Mouse (Mus musculus) ovary, postnatal 10 days (tissue): ENCODE measurements at regions not wholly inside any gene's neighbourhood (a gene's known extent, or its start where the extent isn't known, plus 50 kb on each side); places are given as distances from the start of the nearest gene placed in this dataset.

Experiments used
- DNase-seq: peaks from one replicate; pipeline ENCODE4 v3.0.0; 2022; ENCODE audit warnings: low spot score

DNA sequence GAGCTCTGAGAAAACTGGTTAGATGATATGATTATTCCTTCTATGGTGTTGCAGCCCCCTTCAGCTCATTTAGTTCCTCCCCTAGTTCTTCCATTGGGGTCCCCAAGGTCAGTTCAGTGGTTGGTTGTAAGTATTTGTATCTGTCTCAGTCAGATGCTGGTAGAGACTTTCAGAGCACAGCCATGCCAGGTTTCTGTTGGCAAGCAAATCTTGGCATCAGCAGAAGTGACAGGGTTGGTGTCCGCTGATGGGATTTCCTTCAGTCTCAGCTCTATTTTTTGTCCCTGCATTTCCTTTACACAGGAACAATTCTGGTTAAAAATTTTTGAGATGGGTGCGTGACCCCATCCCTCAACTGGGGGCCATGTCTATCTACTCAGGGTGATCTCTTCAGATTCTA is 55.3 kb upstream of the Spaca1 start:
- DNase-seq, result no peak

DNA sequence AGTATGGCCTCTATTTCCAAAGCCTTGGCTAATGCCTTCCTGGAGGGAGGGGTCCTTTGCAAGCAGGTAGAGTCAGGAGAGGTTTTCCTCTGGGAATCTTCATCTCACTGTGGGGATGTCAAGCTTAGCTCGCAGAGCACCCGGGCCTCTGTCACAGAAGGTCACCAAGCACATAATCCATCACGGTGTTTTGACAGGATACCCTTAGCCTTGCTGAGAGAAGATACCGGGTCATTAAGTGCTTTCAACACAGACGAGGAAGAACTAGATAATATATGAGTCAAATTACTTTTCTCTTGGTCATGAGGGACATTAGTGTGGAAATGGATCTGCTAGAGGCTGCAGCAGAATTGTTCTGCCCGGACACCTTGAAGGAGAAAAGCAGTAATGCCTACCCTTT is 64.3 kb upstream of the Spaca1 start:
- no peak for DNase-seq

DNA sequence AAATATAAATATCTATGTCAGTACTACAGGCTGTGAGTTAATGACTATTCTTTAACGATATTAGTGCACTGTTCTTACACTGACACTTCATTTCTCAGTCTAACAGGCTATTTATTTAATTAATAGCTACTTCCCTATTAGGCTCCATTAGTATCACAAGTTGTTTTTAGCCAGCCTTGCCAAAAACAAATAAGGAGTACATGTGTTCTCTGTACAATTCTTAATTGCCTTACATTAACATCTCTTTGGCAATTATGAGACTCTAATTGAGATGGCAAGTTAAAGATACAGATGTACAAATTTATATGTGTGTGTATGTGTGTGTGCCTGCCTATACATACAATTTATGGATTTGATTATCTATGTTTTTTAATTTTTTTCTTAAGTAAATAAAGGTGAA is 67.1 kb upstream of the Spaca1 start:
- DNase-seq, result no peak

DNA sequence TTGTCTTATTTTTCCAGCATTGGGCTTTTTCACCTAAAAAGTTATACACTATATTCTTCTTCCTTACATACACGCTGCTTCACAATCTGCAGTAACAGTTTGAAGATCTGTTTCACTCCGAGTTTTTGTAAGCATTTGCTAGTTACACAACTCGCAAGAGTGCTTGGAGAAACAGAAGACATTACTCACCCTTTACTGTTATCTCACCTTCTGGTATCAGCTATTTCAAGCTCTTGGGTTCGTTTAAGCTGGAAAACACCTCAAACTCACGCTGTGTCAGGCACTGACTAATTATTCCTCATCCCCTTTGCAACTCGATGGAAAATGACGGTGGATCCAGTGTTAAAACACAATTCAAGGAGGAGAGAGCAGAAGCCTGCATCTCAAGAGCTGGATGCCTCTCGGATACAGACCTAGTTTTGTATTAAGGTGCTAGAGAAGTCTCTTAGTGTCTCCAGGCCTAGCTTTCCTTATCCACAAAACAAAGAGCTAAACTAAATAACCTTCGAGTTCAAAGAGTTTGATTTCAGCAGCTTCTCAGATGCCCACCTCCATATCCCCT is 73.0 kb upstream of the Spaca1 start:
- DNase-seq, result no peak

DNA sequence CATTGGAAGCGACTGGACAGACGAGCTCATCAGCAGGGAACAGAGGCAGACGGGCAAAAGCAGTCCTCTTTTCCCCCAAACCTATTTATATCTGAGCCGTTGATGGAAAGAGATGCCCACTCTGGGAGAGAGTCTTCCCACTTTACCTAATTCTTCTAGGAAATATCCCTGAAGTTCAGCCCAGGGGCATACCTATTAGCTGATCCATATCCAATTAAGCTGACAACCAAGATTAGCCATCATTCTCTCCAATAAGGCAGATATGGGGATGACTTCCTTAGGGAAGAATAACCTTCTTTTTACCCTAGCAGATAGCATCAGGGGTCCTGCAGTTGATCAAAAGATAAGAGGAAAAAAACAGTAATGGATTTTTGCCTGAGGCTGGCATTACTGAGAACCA is 78.2 kb upstream of the Spaca1 start:
- no peak for DNase-seq

DNA sequence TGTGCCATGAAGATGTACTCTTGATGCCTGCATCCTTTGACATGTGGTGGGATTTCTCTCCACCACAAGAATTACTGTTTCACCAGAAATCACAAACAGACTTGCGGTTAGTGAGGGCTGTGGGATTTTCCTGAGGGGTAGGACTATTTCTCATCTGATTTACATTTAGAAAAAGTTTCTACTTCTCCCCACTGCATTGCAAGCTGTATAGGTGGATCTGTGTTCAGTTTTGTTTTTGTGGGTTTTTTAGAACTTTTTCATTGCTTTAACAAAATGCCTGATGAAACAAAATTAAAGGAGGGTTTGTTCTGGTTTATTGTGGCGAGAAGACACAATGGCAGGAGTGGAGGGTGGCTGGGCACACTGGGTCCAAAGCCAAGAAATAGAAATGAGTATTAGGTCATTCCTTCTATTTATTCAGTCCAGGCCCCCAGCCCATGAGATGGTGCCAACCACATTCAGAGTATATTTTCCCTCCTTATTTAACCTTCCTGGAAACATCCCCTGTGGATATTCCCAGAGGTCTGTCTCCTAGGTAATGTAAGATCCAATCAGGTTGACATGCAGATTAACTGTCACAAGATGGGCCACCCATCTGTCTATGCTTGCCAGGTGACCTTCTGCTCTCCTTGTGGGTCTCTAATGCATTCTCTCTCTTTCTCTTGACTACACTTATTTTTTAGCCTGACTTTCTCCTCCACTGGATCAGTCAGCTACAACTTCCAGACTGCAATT is 96.3 kb upstream of the Spaca1 start:
- DNase-seq, result no peak

DNA sequence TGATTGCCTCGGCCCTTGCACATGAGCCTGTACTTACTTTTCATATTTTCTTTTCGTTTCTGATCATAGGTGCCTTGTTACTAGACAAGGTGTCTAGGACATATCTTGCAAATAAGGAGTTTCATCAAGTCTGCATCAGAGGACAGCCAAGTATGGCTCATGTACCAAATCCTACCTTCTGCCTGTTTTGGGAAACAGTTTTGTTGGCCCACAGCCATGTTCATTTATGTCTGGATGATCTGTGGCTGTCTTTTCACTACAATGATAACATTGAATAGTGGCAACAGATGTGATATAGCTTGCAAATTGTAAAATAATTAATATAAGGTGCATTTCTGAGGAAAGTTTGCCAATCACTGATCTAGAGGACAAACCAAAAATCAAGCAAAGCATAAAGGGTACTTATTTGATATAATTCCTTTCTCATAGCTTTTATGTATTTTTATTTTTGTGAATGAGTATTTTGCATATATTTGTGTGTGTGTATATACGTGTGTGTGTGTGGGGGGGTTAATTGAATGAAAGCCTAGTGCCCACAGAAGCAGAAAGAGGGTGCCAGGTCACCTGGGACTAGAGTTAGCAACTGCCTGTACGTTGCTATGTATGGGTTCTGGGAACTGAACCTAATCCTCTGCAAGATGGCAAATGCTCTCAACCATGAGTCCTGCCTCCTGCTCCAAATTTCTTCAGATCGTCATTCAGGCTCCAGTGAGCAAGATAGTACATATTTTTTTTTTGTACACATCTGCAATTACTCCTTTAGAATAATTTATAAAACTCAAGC is 99.2 kb upstream of the Spaca1 start:
- DNase-seq, result no peak

DNA sequence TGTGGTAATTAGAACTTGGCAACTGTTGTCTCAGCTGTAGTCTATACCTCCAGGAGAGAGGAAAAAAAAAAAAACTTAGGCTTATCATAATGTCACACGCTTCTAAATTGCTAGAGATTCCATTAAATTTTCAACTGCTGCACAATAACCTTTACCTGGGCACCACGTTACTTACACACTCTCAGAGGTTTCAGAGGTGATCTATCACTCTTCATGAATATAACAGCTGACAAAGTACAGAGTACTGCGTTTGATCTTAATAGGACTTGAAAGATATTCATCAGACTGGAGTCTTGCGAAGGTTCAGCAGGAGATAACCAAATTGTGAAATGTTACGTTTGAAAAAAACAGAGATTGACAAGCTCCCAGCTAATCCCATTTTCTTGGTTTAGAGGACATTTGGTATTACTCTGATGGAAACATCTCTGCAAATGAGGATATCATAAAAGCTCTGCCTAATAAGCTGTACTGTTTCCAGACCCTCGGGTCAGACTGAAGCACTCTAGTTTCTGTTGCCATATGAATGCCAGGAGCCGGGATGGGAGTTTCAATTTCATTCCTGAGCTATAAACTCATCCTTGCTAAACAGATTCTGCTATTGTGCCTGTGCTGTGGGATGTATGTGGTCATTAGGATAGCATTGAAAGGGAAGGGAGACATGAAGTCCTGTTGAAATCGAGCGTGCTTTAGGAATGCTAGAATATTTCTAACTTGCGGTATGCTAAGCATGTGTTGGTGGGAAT is 101.8 kb upstream of the Spaca1 start:
- no peak for DNase-seq

DNA sequence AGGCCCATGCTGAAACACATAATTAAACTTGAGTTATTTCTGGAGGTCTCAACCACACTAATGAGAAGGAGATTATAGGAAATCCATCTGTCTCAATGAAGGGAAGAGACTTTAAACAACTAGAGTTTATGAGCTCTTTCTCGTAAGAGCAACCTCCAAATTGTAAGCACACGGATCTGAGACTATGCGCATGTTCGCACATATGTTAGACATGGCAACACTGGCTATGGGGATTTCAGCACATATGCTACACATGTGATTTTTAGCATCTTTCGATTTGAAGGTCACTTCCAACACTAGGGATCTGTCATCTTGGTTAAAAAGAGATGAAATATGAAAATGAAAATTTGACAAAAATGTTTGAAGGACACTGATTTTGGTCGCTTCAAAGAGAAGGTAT is 105.5 kb upstream of the Spaca1 start:
- DNase-seq, result no peak

DNA sequence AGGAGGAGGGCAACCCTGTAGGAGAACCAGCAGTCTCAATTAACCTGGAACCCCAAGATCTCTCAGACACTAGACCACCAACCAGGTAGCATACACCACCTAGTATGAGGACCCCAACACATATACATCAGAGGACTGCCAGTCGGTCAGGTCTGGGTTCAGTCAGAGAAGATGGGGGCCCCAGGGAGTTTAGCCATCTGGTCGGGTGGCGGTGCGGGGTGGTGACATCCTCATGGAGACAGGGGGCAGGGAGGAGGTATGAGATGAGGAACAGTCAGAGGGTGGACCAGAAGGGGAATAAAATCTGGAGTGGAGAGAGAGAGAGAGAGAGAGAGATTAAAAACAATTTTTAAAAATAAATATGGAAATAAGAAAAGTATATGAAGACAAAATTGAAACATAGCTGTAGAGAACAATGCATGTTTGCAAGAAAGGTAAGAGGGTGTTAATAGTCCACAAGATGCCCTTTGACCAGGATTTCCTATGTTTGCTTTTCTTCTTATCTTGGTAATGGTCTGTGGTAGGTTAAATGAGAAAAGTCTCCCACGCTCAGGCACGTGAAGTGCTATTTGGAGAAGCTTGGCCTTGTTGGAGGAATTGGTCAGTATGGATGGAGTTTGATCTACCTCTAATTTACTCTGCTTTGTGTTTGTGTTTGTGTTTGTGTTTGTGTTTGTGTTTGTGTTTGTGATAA is 108.0 kb upstream of the Spaca1 start:
- DNase-seq, result no peak

DNA sequence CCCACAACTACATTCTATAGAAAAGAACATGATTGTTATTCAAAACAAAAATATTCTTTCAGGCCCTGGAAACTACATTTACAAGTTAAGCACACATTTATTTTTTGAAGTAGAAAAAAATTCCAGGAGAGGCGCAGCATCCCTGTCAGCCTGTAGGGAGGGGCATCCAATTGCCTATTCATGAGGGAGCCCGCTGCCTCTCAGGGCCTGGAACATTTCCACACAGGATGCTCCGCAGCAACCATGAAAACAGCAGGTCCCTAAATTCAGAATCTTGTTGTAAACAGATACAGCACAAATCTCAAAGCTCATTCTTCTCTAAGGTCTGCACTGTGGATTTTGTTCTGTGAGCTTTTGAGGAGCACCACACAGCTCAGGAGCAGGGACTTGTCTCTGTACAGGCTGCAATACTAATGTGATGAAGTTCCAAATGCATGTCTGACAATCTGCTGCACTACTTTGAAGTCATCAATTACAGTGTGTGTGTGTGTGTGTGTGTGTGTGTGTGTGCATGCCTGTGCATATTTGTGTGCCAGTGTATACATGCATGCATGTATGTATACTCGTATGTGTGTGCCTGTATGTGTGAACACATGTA is 121.4 kb upstream of the Spaca1 start:
- DNase-seq, result no peak

DNA sequence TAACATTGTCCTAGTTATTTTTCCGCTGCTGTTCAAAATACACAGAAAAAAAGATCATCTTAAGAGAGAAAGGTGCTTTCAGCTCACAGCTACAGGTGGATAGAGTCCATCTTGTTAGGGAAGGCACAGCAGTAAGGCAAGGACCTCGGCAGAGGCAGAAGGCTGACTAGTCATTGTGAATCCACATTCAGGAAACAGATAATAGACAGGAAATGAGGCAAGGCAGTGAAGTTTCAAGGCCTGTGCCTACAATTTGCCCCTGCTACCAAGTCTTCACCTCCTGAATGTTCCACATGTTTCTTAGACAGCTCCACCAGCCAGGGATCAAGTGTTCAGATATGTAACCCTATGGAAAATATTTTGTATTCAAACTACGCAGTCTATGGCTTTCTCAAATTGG is 122.0 kb upstream of the Spaca1 start:
- no peak for DNase-seq

DNA sequence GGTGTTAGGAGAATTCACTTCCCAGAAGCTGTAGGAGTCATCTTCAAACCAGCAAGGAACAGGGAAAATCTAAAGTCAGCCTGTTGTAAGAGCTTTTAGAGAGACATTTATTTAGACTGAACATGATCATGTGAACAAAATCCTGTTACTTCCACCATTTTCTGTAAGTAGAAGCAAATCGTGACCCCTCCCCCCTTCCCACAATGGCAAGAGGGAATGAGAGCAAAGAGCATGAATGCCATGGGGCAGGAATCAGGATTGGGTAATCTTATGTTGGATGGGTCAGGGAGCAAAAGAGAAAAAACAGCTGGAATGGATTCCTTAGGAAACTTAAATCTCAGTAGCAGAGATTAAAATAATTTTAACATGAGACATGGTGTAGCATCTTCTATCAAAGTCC is 127.4 kb upstream of the Spaca1 start:
- DNase-seq, result no peak

DNA sequence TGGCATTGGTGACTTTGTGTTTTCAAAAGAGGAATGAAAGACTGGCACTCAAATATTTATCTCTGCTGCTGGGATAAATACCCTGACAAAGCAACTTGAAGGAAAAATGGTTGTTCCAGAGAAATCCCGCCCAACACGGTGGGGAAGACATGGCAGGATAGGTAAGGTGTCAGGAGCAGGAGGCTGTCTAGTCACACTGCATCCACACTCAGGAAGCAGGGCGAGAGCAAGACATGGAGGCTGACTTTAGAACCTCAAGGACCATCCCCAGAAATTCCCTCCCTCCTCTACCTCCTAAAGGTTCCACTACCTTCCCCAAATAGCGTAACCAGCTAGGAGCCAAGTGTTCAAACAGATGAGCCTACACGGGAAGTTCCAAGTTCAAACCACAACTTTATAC is 136.5 kb upstream of the Spaca1 start:
- DNase-seq, result no peak

DNA sequence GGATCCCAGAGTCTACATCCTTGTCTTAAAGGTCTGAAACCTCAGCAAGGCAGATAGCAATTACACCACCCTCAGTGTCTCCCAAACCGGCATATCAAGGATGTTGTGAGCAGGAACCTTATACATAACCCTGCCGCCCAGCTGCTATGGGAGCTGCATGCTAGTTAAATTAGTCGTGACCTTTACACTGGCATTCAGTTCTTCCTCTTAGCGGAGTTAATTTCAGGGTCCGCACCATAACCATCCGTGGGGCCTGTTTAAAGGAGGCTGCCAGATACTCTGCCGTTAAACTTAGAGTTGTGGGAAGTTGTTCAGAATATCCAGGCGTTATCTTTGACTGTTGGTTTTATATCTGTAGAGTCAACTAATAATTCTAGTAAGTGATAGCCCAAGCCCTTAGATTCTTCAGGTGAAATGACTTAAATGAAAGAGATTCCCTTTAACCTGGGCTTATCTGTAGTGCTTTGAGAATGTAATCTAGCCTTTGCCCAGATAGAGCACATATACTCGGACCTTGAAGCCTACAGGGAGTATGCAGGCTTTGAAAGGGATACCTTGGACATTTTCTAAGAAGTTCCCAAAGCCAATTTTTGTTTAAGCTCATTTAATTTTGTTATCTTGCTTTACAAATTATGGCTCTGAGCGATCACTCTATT is 153.3 kb upstream of the Spaca1 start:
- no peak for DNase-seq

DNA sequence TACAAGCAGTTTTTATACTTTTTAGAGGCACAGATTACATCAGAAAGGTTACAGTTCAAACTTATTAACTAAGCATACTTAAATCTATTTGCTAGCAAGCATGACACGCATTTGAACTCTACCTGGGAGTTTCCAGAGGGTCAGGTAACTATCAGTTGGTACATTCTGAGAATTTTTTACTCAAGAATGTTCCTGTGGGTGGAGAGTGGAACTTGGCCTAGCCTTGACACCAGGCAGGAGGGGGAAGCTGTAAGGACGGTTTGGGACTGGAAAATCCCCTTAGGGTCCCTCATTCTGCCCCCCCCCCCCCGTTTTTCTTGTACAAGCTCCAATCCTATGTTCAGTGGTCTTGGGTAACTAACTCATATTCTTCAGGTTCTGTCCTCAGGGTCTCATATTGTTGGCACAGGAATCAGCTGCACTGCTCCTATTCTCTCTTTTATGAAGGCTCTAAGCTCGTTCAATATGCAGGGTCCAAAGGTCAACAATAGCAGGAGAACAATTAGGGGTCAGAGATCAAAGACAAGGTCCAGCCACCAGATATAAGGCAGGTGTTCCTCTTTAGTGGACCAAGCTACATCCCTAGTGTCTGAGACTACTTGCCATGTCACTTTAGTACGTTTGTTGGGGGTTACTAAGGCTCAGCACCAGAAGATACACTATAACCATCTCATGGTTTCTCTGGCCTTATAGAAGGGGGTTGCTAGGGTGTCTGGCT is 159.3 kb upstream of the Spaca1 start:
- no peak for DNase-seq

DNA sequence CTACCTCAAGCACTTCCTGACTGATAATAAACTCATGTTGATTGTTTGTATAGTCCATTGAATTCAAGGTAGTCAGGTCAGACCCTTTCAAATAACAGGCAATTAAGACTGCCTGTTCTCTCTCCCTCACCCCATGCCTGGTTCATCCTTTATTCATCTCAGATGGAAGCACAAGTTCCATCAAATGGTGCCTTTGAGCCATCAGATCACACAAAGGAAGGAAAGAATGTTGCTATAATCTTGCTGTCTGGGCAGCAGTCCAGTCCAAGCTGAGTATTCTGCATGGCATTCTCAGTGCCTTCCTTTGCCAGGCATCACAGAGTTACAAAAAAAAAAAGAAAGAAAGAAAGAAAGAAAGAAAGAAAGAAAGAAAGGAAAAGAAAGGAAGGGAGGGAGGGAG is 163.7 kb upstream of the Spaca1 start:
- DNase-seq, result no peak

DNA sequence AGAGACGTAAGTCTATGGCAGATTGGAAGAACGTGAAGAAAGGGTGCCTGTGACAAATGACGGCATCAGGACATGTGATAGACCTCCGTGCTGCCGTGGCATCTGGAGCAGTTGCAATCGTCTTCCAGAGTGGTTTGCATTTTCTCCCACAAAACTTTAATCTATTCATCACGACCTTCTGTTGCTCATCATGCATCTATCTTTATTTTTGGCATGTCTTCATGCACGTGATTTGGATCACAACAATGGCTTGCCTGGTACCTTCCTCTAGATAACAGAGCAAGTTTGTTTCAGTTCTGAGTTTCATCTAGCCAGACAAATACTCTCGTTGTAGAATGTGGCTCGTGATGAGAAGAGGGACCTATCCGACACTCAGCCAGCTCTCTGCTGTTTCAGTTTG is 164.4 kb upstream of the Spaca1 start:
- DNase-seq, result no peak

DNA sequence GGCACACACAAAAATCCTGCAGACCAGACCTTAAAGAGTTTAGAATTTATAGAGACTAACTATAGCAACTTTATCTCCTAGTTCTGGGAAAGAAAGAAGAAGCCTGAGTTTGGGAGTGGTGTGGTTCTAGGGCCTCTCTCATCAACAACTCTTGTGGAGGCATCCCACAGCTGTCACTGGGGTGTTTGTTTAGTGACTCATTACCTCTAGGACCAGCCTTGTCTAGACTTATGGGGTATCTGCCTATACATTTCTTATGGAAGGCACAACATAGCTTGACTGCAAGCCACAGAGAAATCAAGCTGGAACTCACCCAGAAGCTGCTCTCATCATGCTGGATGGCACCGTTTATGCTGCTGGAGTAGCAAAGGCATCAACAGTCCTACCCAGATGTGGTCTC is 171.9 kb upstream of the Spaca1 start:
- DNase-seq, result no peak

DNA sequence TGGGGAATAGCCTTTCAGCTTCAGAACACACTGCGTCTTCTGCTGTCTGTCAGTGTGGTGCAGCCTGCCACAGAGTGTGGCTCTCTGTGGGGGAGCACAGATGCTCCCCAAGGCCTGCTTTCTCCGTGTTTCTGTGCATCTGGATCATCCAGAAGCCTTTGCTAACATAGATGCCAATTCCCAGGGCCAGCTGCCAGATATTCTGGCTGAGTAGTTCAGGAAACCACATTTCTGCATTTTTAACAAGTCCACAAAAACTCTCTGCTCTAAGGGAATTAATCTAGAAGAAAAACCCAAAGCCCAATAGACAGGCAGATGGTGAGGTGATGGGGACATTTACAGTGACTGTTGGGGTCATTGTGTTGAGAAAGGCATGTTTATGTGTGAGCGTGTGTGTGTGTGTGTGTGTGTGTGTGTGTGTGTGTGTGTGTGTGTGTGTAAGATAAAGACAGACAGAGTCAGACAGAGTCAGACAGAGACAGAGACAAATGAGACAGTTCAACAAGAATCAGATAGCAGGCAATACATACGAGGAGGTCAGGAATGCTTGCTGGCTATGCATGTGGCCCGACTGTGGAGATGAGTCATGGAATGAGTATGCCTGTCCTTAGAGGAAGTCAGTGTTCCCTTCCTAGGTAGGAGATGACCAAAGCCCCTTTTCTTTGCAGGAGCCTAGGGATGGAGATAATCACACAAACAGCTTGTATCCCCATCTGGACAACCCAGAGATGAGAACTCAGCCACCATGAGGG is 176.3 kb upstream of the Spaca1 start:
- no peak for DNase-seq
